Mouse (Mus musculus): ENCODE measurements around the gene Zfand2a.

GRCm38 (mm10) chr5:139466373-139466772 is 18.0 kb downstream of the Zfand2a start:
- TF ChIP-seq EP300 (IDR thresholded peaks at IDR 0.05; ENCODE audit: insufficient read depth, low read depth, low read length) (no peak), POLR2A (IDR thresholded peaks at IDR 0.05; ENCODE audit: insufficient read depth, low read depth, low read length) (no peak)

Measured in heart, adult 2 months (tissue).